Mouse (Mus musculus) small intestine, adult 2 months (tissue): ENCODE measurements around the gene Dnajb1. TPM values are rescaled to one million over a fixed set of nuclear protein-coding genes. Genes with fewer than 3 reads are reported as not detected.
"Not testable (repeated sequence)": the region's sequence is repeated elsewhere in the genome, so short reads cannot be mapped to it uniquely, and the experiment has no call there.

Experiments
- H3K27ac ChIP-seq: fragments of 200-500 bp; 2 replicates; pipeline ENCODE4 v1.5.1; 2012; ENCODE audit warnings: low read depth, low read length, control low read depth, inconsistent platforms; ENCODE audit not compliant: insufficient read depth
- H3K27me3 ChIP-seq: fragments of 200-500 bp; 2 replicates; pipeline ENCODE4 v1.6.1; 2012; ENCODE audit warnings: mild to moderate bottlenecking, moderate library complexity, low read length, inconsistent platforms; ENCODE audit not compliant: control insufficient read depth, insufficient read depth
- H3K36me3 ChIP-seq: fragments of 200-500 bp; 2 replicates; pipeline ENCODE4 v1.6.1; 2012; ENCODE audit warnings: mild to moderate bottlenecking, low read length, control low read depth, inconsistent platforms; ENCODE audit not compliant: control insufficient read depth, insufficient read depth
- H3K4me1 ChIP-seq: fragments of 200-500 bp; 2 replicates; pipeline ENCODE4 v1.6.1; 2012; ENCODE audit warnings: low read length, inconsistent platforms, mixed read lengths; ENCODE audit not compliant: control insufficient read depth, insufficient read depth, insufficient read length
- H3K4me3 ChIP-seq: fragments of 200-500 bp; 2 replicates; pipeline ENCODE4 v1.5.1; 2012; ENCODE audit warnings: low read depth, mild to moderate bottlenecking, control low read depth, inconsistent platforms, low read length, moderate library complexity
- CTCF ChIP-seq: fragments of 200-500 bp; IDR thresholded peaks from 2 replicates; pipeline ENCODE4 v1.5.1; 2012; ENCODE audit warnings: low read depth, mild to moderate bottlenecking, control low read depth, inconsistent platforms, low read length, moderate library complexity, mixed read lengths; ENCODE audit not compliant: insufficient replicate concordance, insufficient read length; ENCODE audit errors: extremely low read depth
- POLR2A ChIP-seq: fragments of 200-500 bp; IDR thresholded peaks from 2 replicates; pipeline ENCODE4 v1.6.1; 2012; ENCODE audit warnings: low read depth, mild to moderate bottlenecking, control low read depth, inconsistent platforms, low read length, moderate library complexity
- WGBS: fragments of 180-500 bp; shearing (Covaris S2); methylation state at CpG from one replicate; pipeline ENCODE4 v1.1.7; 2018; 5-methylcytosine and 5-hydroxymethylcytosine counted together
- polyA plus RNA-seq: library from polyadenylated mRNA; depleted of rRNA; stranded (reverse); fragments of >200 nt; gene quantifications from 2 replicates; pipeline ENCODE4 v1.2.3, GENCODE M21; 2012

Dnajb1 gene
- polyA plus RNA-seq, 1 experiment: 34.0 TPM

DNA sequence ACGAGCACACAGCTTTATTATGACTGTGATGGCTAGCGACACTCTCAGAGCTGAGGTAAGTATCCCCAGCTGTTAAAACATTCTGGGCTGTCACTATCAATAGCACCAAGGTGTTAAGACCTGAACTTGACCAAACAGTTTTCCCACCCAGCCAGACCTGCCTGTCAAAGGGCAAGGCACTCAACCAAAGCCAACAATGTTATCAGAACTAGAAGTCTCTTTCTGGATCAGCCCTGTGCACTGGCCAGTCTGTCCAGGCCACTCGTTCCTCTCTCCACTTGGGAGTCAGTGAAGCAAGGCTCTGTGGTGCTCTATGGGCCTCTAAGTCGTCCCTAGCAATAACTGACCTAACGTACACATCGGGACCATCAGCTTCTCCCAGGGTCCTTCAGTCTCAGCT lies 20.3 kb upstream of the Dnajb1 start:
- peaks cover 10% of the 10 kb centered on the region; the same call in 1 of the 2 replicates for H3K4me1 ChIP-seq
- H3K4me3 ChIP-seq: no peak overlapping the region
- H3K27me3 ChIP-seq: no peaks in the 10 kb centered on the region
- H3K36me3 ChIP-seq: no peaks in the 10 kb centered on the region
- H3K27ac ChIP-seq: no peak overlapping the region
- no peak for TF ChIP-seq CTCF
- no peak for TF ChIP-seq POLR2A
- 74% methylated on average over 6 of the region's 6 CpGs for WGBS

DNA sequence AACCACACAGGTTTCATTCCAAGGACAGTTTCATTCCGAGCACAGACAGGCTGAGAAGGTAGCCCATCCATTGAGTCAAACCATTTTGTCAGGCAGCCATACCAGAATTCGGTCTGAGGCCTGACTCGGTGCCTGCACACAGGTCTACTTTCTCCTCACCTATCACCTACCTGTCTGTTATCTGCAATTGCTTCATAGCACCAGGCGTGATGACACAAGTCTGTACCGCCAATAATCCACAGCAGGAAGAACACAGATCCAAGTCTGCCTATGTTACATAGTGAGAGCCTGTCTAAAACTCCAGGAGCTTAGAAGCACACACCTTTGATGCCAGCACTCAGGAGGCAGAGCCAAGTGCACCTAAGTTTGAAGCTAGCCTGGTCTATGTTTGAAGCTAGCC lies 19.1 kb upstream of the Dnajb1 start:
- H3K36me3 ChIP-seq: no peaks in the 10 kb centered on the region
- no peak for TF ChIP-seq CTCF
- no peak for TF ChIP-seq POLR2A
- 58% methylated on average over 5 of the region's 5 CpGs for WGBS

GRCm38 (mm10) chr8:83590488-83591023 lies 17.4 kb upstream of the Dnajb1 start:
- TF ChIP-seq CTCF: no peak
- TF ChIP-seq POLR2A: no peak
- WGBS: 74% methylated on average over 7 of the region's 7 CpGs
- no peaks in the 10 kb centered on the region for H3K36me3 ChIP-seq
- H3K27me3 ChIP-seq: no peaks in the 10 kb centered on the region
- H3K4me3 ChIP-seq: no peak overlapping the region
- H3K4me1 ChIP-seq: peaks cover 3% of the 10 kb centered on the region; the same call in 1 of the 2 replicates
- H3K27ac ChIP-seq: no peak overlapping the region

More for the DNA sequence above, 19.1 kb upstream of the Dnajb1 start:
- no peak overlapping the region for H3K27ac ChIP-seq
- H3K27me3 ChIP-seq: no peaks in the 10 kb centered on the region
- no peak overlapping the region for H3K4me3 ChIP-seq
- H3K4me1 ChIP-seq: peaks cover 10% of the 10 kb centered on the region; the same call in 1 of the 2 replicates

GRCm38 (mm10) chr8:83592682-83593081 lies 15.3 kb upstream of the Dnajb1 start:
- no peak overlapping the region for H3K27ac ChIP-seq
- H3K27me3 ChIP-seq: no peaks in the 10 kb centered on the region
- TF ChIP-seq CTCF: no peak
- no peak for TF ChIP-seq POLR2A
- no peaks in the 10 kb centered on the region for H3K36me3 ChIP-seq
- 55% methylated on average over 3 of the region's 3 CpGs for WGBS
- peak overlapping the region; percentile 10 for H3K4me3 ChIP-seq
- no peaks in the 10 kb centered on the region for H3K4me1 ChIP-seq

GRCm38 (mm10) chr8:83593325-83594166 lies 14.4 kb upstream of the Dnajb1 start:
- Histone ChIP-seq H3K4me1 (no peaks in the 10 kb centered on the region), H3K27ac (peak overlapping the region; percentile 90), H3K4me3 (peak overlapping the region; percentile 93), H3K36me3 (no peaks in the 10 kb centered on the region), H3K27me3 (no peaks in the 10 kb centered on the region)
- TF ChIP-seq POLR2A: no peak
- no peak for TF ChIP-seq CTCF
- under 1% methylated on average over 22 of the region's 22 CpGs for WGBS

GRCm38 (mm10) chr8:83594167-83595049 lies 13.6 kb upstream of the Dnajb1 start:
- no peaks in the 10 kb centered on the region for H3K27me3 ChIP-seq
- H3K4me1 ChIP-seq: no peaks in the 10 kb centered on the region
- H3K36me3 ChIP-seq: no peaks in the 10 kb centered on the region
- H3K27ac ChIP-seq: peak overlapping the region; percentile 90
- WGBS: under 1% methylated on average over 43 of the region's 43 CpGs
- peak; percentile 52; the same call in 1 of the 2 replicates for TF ChIP-seq POLR2A
- TF ChIP-seq CTCF: no peak
- peak overlapping the region; percentile 93 for H3K4me3 ChIP-seq

- not testable (repeated sequence) for H3K27me3 ChIP-seq, H3K4me1 ChIP-seq, H3K36me3 ChIP-seq, H3K4me3 ChIP-seq
- H3K27ac ChIP-seq: peak overlapping the region; percentile 88
- WGBS: 14% methylated on average over 3 of the region's 3 CpGs
Observed at GRCm38 (mm10) chr8:83595050-83595345, 13.0 kb upstream of the Dnajb1 start.
